ENCODE assay signal across 21 mouse cellular contexts in the genomic region with DNA sequence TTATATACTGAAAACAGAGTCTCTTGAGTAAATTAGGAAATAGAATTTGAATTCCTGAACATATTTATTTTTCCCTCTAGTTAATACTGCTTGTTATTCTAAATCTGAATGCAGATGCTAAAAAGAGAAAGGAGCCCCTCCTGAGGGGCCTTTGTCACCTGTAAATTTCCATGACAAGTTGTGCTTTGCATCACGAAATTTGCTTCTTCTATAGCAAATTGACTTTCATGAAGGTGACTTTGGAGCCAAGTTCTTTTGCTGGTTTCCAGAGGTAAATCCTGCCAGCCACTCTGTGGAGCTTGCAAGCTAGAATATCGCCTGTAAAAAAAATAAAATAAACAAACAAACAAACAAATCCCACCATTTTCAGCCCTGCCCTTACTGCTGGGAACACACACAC.
"Had no signal": no experiment of that assay in that cellular context is flagged by ENCODE, and none has a peak within 500 bp of the region (broad histone marks: within the 10 kb centered on the region; RNA-seq: fewer than 3 reads in every experiment).

No protein-coding gene starts in this region.

- H3K27me3 ChIP-seq: heart, embryonic 12.5 days; hindbrain, embryonic 13.5 days; hindbrain, embryonic 15.5 days; limb, embryonic 15.5 days; liver, embryonic 12.5 days had no signal

- H3K4me3 ChIP-seq: heart, embryonic 10.5 days; heart, embryonic 12.5 days; hindbrain, embryonic 13.5 days; hindbrain, embryonic 15.5 days; limb, embryonic 13.5 days; limb, embryonic 15.5 days; liver, embryonic 12.5 days had no signal

- H3K36me3 ChIP-seq: heart, embryonic 10.5 days; heart, embryonic 12.5 days; hindbrain, embryonic 13.5 days; hindbrain, embryonic 15.5 days; limb, embryonic 13.5 days; limb, embryonic 15.5 days; liver, embryonic 12.5 days had no signal

- H3K27ac ChIP-seq: heart, embryonic 10.5 days; hindbrain, embryonic 13.5 days; hindbrain, embryonic 15.5 days; hindbrain, postnatal 0 days; limb, embryonic 13.5 days; limb, embryonic 15.5 days; liver, embryonic 12.5 days; liver, embryonic 14.5 days had no signal

- H3K9me3 ChIP-seq: heart, embryonic 10.5 days; heart, embryonic 12.5 days; hindbrain, embryonic 13.5 days; hindbrain, embryonic 15.5 days; limb, embryonic 13.5 days; limb, embryonic 15.5 days; liver, embryonic 12.5 days had no signal

- H3K4me1 ChIP-seq: heart, embryonic 10.5 days; hindbrain, embryonic 13.5 days; hindbrain, embryonic 15.5 days; limb, embryonic 15.5 days; liver, embryonic 12.5 days had no signal

- H3K9ac ChIP-seq: heart, embryonic 12.5 days; hindbrain, embryonic 13.5 days; hindbrain, embryonic 15.5 days; limb, embryonic 13.5 days; limb, embryonic 15.5 days; liver, embryonic 12.5 days; liver, embryonic 14.5 days had no signal

- DNase-seq: gastrocnemius, postnatal 14 days; gastrocnemius, postnatal 36 days; heart, adult 18-20 months; heart, postnatal 10 days; heart, postnatal 36 days; kidney, adult 11 months; kidney, adult 2 months; kidney, adult 9 months; kidney, postnatal 10 days; kidney, postnatal 36 days; left cerebral cortex, postnatal 4 days had no signal

- H3K4me2 ChIP-seq: heart, embryonic 12.5 days; hindbrain, embryonic 13.5 days; hindbrain, embryonic 15.5 days; limb, embryonic 13.5 days; limb, embryonic 15.5 days; liver, embryonic 12.5 days had no signal

- ATAC-seq: hindbrain, postnatal 0 days; intestine, embryonic 16.5 days; liver, embryonic 12.5 days had no signal
